Mouse (Mus musculus): ENCODE measurements around the gene Mecom.
"Not testable (repeated sequence)": the region's sequence is repeated elsewhere in the genome, so short reads cannot be mapped to it uniquely, and the experiment has no call there.

The Mecom gene

GRCm38 (mm10) chr3:30436561-30436960, 111.2 kb downstream of the Mecom start:
- DNase-seq: no peak

- no peak for DNase-seq
Measured at GRCm38 (mm10) chr3:30436131-30436530, 111.7 kb downstream of the Mecom start.

- no peak for DNase-seq
Measured at GRCm38 (mm10) chr3:30428877-30429276, 118.9 kb downstream of the Mecom start.

GRCm38 (mm10) chr3:30424036-30424435, 123.8 kb downstream of the Mecom start:
- DNase-seq: no peak

GRCm38 (mm10) chr3:30421948-30422347, 125.9 kb downstream of the Mecom start:
- DNase-seq: not testable (repeated sequence)

GRCm38 (mm10) chr3:30420899-30421298, 126.9 kb downstream of the Mecom start:
- no peak for DNase-seq

- DNase-seq: no peak
Measured at GRCm38 (mm10) chr3:30414173-30414572, 133.6 kb downstream of the Mecom start.

- no peak for DNase-seq
Measured at GRCm38 (mm10) chr3:30410778-30411177, 137.0 kb downstream of the Mecom start.

GRCm38 (mm10) chr3:30404821-30405220, 143.0 kb downstream of the Mecom start:
- DNase-seq: no peak

GRCm38 (mm10) chr3:30398911-30399310, 148.9 kb downstream of the Mecom start:
- DNase-seq: no peak

GRCm38 (mm10) chr3:30394911-30395310, 152.9 kb downstream of the Mecom start:
- DNase-seq: no peak

- no peak for DNase-seq
Measured at GRCm38 (mm10) chr3:30392662-30393061, 155.1 kb downstream of the Mecom start.

GRCm38 (mm10) chr3:30392218-30392617, 155.6 kb downstream of the Mecom start:
- no peak for DNase-seq

- no peak for DNase-seq
Measured at GRCm38 (mm10) chr3:30390346-30390745, 157.5 kb downstream of the Mecom start.

GRCm38 (mm10) chr3:30380273-30380672, 167.5 kb downstream of the Mecom start:
- DNase-seq: no peak

GRCm38 (mm10) chr3:30379301-30379700, 168.5 kb downstream of the Mecom start:
- no peak for DNase-seq

- no peak for DNase-seq
Measured at GRCm38 (mm10) chr3:30371472-30371871, 176.3 kb downstream of the Mecom start.

GRCm38 (mm10) chr3:30370860-30371455, 176.8 kb downstream of the Mecom start:
- DNase-seq: no peak

GRCm38 (mm10) chr3:30366621-30367020, 181.2 kb downstream of the Mecom start:
- no peak for DNase-seq

- DNase-seq: no peak
Measured at GRCm38 (mm10) chr3:30361190-30361589, 186.6 kb downstream of the Mecom start.

GRCm38 (mm10) chr3:30353878-30354727, 193.7 kb downstream of the Mecom start:
- DNase-seq: no peak

GRCm38 (mm10) chr3:30349279-30349678, 198.5 kb downstream of the Mecom start:
- no peak for DNase-seq

- no peak for DNase-seq
Measured at GRCm38 (mm10) chr3:30344151-30344550, 203.7 kb downstream of the Mecom start.

GRCm38 (mm10) chr3:30332337-30332736, 215.5 kb downstream of the Mecom start:
- no peak for DNase-seq
